Mouse (Mus musculus) cerebellum, adult 11-12 months (tissue): ENCODE results near the gene Gm12216.
A peak's percentile ranks its signal among the peaks of the same experiment; 100 is the strongest.
"Not testable (repeated sequence)": the region's sequence is repeated elsewhere in the genome, so short reads cannot be mapped to it uniquely, and the experiment has no call there.

Source experiments
- DNase-seq: peaks from one replicate; pipeline ENCODE4 v3.0.0; 2022

Gm12216 gene

GRCm38 (mm10) chr11:53764581-53764980 lies 94.5 kb downstream of the Gm12216 start:
- DNase-seq: peak; percentile 19

- DNase-seq: peak; percentile 76
These were observed 95.4 kb downstream of the Gm12216 start for GRCm38 (mm10) chr11:53763496-53764140.

GRCm38 (mm10) chr11:53762827-53763495 lies 96.1 kb downstream of the Gm12216 start:
- DNase-seq: peak; percentile 56

- no peak for DNase-seq
These were observed 96.6 kb downstream of the Gm12216 start for GRCm38 (mm10) chr11:53762426-53762825.

GRCm38 (mm10) chr11:53761822-53762221 lies 97.2 kb downstream of the Gm12216 start:
- DNase-seq: peak; percentile 42

DNA sequence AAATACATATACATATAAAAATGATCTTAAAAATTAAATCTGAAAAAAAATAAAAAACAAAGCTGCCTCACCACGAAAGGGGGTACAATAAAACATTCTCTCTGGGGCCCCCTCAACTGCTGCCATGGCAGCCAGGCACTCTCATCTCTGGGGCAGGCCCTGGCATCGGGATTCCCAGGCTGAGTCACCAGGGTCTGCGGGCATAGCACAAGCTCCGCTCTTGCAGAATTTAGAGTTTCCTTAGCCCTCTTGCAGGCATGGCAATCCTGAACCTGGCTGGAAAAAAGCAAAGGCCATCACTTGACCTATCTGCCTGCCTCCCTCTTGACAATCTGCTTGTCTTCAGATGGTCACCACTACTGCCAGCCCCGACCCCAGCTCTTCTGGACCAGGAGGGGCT lies 97.8 kb downstream of the Gm12216 start:
- no peak for DNase-seq

DNA sequence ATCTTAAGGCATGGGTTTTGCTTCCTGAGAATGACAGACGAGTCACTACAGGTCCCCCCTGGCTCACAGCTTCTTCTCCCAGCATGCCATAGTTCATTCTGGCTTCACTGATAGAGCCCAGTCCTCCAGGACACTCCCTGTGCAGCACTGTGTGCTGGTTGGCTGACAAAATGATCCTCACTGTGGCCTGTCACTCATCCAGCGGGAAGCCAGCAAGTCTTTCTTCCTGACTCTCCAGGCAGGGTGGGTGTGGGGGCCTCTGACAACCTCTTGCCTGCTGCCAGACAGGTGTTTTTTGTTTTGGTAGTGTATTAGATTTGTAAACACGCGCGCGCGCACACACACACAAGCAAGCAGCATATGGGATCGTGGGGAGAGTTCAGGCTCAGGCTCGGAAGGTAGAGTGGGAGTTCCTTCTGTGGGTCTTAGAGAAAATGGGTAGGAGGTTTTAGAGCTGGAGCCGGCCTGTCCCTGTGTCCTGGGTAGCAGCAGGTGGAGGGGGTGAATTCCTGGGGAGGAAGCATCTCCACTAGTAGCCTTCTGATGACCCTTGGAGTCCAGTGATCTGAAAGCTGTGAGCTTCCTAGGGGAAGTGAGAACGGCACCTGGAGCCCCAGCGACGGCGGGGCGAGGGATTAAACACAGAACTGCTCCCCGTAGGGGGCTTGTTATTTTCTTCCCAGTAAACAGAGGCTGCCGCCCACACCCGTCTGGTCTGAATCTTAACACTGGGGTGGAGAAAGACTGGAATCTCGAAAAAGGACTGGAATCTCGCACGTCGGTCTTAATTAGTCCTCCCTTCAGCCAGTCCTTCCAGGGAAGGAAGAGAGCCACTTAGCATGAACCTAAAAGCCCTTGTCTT lies 99.3 kb downstream of the Gm12216 start:
- DNase-seq: no peak

- no peak for DNase-seq
These were observed 100.2 kb downstream of the Gm12216 start for GRCm38 (mm10) chr11:53758791-53759351.

DNA sequence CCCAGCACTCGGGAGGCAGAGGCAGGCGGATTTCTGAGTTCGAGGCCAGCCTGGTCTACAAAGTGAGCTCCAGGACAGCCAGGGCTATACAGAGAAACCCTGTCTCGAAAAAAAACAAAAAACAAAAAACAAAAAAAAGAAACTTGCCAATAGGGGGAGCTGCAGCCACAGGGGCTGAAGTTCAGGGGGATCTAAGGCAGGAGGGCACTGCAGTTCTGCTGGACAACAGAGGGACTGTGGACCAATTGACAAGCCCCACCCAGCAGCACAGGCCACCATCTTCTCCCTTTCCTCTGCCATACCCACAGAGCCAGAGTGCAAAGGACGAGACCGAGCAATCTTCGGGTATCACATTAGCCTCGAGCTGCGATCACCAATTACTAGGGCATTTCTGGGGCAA lies 101.0 kb downstream of the Gm12216 start:
- DNase-seq: not testable (repeated sequence)

DNA sequence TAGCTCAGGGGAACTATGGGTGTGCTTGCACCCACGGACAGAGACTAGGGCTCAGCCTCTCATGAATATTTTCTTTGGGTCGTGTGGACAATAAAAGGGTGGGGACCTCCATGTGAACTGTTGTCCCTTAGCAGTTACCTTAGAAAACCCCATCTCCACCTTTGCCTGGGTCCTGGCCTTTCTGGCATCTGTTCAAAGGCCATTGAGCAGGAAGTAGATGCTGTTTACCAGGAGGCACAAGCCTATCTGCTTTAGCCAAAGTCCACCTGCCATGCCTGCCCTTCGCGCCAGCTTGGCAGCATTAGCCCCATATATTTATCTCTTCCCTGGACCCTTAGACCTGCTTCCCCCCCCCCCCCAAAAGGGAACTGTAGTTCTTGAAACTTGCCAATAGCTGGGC lies 101.4 kb downstream of the Gm12216 start:
- DNase-seq: no peak

GRCm38 (mm10) chr11:53755011-53755595 lies 104.0 kb downstream of the Gm12216 start:
- no peak for DNase-seq

- no peak for DNase-seq
These were observed 109.2 kb downstream of the Gm12216 start for GRCm38 (mm10) chr11:53749716-53750352.

DNA sequence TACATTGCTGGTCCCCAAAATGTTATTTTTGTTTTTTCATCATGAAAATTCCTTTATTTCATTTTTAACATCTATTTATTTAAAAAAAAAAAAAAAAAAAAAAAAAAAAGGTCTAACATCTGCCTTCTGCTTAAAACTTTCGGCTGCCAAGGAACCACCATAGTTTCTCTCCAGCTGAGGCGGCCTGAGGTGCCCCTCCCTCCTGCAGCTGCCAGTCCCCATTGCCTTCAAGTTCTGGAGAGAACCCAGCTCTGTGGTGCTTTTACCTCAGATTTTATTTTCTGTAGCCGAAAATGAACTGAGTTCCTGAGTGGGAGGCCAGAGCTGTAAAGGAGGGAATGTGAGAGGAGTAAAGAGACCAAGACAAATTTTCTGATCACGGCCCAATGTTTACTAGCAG lies 109.8 kb downstream of the Gm12216 start:
- no peak for DNase-seq

DNA sequence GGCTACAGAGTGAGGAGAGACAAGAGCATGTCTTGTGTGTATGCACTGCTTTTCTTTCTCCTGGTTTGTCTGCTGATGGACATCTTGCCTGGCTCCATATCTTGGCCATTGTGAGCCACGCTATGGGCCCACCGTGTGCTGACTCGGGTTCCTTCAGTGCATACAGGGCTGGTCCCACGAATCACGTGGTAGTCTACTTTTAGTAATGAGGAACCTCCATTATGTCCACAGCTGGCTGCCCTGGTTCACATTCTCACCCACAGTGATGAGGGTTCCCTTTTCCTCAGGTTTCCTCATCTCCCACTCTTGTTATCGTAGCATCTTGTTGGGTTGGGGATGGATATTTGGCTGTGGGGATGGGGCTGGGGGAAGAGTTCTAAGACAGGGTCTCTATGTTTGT lies 110.4 kb downstream of the Gm12216 start:
- DNase-seq: no peak

- no peak for DNase-seq
These were observed 111.1 kb downstream of the Gm12216 start for GRCm38 (mm10) chr11:53747985-53748384.

DNA sequence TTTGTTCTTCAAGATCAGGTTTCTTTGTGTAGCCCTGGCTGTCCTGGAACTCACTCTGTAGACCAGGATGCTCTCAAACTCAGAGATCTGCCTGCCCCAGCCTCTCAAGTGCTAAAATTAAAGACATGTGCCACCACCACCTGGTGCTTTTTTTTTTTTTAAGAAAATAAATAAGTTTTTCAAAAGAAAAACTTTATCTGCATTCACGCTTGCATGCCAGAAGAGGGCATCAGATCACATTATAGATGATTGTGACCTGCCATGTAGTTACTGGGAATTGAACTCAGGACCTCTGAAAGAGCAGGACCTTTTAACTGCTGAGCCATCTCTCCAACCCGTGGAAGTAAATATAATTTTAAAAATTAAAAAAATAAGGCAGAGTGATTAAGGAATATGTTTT lies 113.8 kb downstream of the Gm12216 start:
- no peak for DNase-seq

DNA sequence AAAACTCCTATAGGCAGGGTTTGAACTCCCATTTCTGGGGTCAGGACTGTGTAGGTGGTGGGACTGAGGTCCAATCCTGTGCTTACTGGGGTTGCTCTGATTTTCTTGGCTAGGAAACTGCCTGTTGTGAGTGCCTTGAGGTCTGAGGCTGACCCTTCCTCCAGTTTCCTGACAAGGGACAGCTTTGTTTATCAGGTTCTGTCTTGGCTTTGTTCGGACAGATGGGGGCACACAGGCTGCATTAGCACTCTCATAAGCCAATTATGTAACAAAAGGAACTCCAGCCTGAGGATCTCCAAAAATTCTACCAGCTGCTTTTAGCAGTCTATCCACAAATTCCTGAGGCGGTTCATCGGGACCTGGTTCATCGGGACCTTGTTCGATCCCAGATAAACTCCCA lies 116.7 kb downstream of the Gm12216 start:
- no peak for DNase-seq

GRCm38 (mm10) chr11:53737573-53737946 lies 121.5 kb downstream of the Gm12216 start:
- DNase-seq: no peak

DNA sequence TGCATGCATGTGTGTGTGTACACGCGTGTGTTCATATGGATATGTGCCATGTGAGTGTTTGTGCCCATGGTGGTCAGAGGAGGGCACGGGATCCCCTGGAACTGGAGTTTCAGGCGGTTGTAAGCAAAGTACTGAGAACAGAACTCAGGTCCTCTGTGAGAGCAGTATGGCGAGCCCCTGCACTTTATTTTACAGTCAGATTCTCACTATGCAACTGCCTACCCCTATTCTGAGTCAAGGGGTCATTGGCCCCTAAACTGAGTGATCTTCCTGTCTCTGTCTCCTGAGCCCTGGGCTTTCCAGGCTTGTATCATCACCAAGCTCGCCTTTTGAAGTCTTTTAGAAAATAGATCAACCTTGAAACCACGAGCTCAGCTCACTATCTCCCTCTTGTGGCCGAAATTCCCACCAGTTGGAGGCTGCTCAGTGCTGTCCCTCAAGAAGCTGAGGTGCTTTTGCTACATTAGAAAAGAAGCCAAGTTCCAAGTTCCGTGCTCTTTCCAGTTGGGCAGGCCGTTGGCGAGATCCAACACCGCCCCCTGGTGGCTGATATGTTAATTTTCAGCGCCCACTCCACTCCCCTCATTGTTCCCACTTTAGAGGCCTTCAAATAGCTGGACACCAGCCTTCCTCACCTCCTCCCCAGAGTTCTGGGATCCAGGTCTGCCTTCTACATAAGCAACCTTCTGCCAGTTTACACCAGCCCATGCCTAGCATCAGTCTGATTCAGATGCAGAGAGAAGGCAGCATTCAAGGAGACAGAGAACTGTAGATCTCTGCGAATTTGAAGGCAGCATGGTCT lies 122.1 kb downstream of the Gm12216 start:
- peak; percentile 29 for DNase-seq

DNA sequence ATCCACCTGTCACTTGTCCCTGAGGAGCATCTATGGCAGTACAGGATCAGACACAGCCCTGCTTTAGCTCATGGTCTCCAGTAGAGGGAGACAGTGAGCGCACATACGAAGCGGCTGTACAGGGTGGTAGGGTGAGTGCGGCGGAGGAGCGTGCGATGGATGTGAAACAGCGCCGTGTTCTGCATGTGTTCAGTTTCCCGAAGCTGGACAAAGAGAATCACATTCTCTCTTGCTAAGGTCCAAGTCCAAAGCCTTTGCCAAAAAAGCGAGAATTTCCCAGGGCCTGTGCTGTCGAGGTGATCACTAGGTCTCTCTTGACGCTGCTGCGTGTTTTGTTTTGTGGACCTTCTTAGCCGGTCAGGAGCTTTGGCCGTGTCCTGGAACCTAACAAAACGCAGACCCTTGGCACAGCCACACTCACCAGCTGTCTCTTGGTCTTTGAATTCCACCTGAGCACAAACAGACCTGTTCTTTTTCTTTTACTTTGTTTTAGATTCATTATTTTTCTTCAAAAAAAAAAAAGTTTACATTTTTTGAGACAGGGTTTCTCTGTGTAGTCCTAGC lies 123.3 kb downstream of the Gm12216 start:
- peak; percentile 63 for DNase-seq

- DNase-seq: no peak
These were observed 123.9 kb downstream of the Gm12216 start for GRCm38 (mm10) chr11:53734970-53735681.
